In the genomic region with DNA sequence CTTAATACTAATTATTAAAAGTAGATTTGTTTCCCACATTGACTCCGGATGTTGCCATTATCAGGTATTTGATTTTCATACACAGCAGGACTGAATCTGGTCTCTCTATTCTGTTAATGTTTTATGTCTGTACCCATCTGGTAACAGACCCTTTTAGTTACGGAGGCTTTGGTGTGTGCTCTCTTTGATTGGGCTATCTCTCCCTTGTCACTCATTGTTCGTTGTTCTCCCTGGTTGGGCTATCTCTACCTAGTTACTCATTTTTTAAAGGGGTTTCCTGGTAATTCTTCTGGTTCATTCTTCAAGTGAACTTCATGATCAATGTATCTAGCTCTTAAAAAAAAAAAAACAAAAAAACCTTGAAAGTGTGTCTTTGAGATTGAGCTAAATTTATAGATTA, we compare ENCODE assay signal across 19 mouse cellular contexts.
"Had no signal": no experiment of that assay in that cellular context is flagged by ENCODE, and none has a peak within 500 bp of the region (broad histone marks: within the 10 kb centered on the region; RNA-seq: fewer than 3 reads in every experiment).

No protein-coding gene starts in this region.

- DNase-seq: kidney, adult 18-20 months; kidney, adult 9 months; kidney, postnatal 25 days; layer of hippocampus, postnatal 36 days; lung, adult 18-20 months; lung, postnatal 10 days; lung, postnatal 36 days; right cerebral cortex, postnatal 25 days; thymus, adult 18-20 months; thymus, postnatal 36 days had no signal

- H3K27ac ChIP-seq: intestine, embryonic 15.5 days; kidney, postnatal 0 days; layer of hippocampus, adult 2 months; left cerebral cortex, adult 2 months; lung, embryonic 15.5 days; midbrain, embryonic 12.5 days; midbrain, embryonic 15.5 days; neural tube, embryonic 12.5 days; neural tube, embryonic 15.5 days had no signal

- H3K36me3 ChIP-seq: intestine, embryonic 15.5 days; lung, embryonic 15.5 days; midbrain, embryonic 12.5 days; midbrain, embryonic 15.5 days; neural tube, embryonic 12.5 days; neural tube, embryonic 15.5 days had no signal

- H3K4me2 ChIP-seq: intestine, embryonic 15.5 days; lung, embryonic 15.5 days; midbrain, embryonic 12.5 days; midbrain, embryonic 15.5 days; neural tube, embryonic 12.5 days; neural tube, embryonic 15.5 days had no signal

- H3K27me3 ChIP-seq: intestine, embryonic 15.5 days; lung, embryonic 15.5 days; midbrain, embryonic 12.5 days; midbrain, embryonic 15.5 days; neural tube, embryonic 12.5 days; neural tube, embryonic 15.5 days had no signal

- H3K9me3 ChIP-seq: intestine, embryonic 15.5 days; lung, embryonic 15.5 days; midbrain, embryonic 12.5 days; midbrain, embryonic 15.5 days; neural tube, embryonic 12.5 days; neural tube, embryonic 15.5 days had no signal

- H3K4me3 ChIP-seq: intestine, embryonic 15.5 days; layer of hippocampus, adult 2 months; left cerebral cortex, adult 2 months; lung, embryonic 15.5 days; midbrain, embryonic 12.5 days; midbrain, embryonic 15.5 days; neural tube, embryonic 12.5 days; neural tube, embryonic 15.5 days had no signal

- H3K9ac ChIP-seq: intestine, embryonic 15.5 days; lung, embryonic 15.5 days; midbrain, embryonic 12.5 days; midbrain, embryonic 15.5 days; neural tube, embryonic 12.5 days; neural tube, embryonic 15.5 days had no signal

- ATAC-seq: intestine, embryonic 15.5 days; midbrain, embryonic 15.5 days had no signal
